Mouse (Mus musculus) adrenal gland, adult 18-20 months (tissue): ENCODE results near the gene Gm6408. TPM values are rescaled to one million over a fixed set of nuclear protein-coding genes. Genes with fewer than 3 reads are reported as not detected.
"Not testable (repeated sequence)": the region's sequence is repeated elsewhere in the genome, so short reads cannot be mapped to it uniquely, and the experiment has no call there.

Experiments
- DNase-seq, 2 experiments: peaks; one replicate each; pipeline ENCODE4 v3.0.0; 2021 to 2022; ENCODE audit warnings: low spot score in 2 of 2
- long read RNA-seq, 2 experiments: library from polyadenylated mRNA; stranded (forward); transcript quantifications; one replicate each; pipeline ENCODE4 v2.0.0; 2021
- total RNA-seq, 2 experiments: library from RNA; stranded (reverse); gene quantifications; 1 replicate in 1 of 2; 2 replicates in 1 of 2; pipeline ENCODE4 v1.2.3; 2021

The Gm6408 gene
- not detected for total RNA-seq
- long read RNA-seq, experiment 1, result 0 reads
- long read RNA-seq, experiment 2, result 0 reads

DNA sequence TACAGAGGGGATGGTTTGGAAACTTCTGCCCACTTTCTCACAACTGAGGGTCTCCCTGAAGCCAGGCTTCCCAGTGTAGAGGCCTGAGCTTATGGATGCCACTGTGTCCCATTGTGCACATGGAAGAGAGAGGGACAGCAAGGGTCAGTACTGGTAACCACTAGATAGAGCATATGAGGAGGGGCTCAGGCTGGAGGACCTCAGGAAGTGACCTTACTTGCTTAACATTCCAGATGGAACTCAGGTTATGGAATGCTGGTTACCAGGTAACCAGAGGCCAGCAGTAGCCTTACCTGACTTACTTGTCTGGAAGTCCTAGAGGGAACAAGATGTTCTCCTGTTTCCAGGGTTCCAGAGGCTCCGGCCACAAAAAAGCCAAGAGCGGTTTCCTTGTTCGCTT lies at the start of gene Gm6408:
Gene Gm6408, plus strand, starts transcription at position 301 of the 400 bp plus-strand sequence.
- not testable (repeated sequence) for DNase-seq

DNA sequence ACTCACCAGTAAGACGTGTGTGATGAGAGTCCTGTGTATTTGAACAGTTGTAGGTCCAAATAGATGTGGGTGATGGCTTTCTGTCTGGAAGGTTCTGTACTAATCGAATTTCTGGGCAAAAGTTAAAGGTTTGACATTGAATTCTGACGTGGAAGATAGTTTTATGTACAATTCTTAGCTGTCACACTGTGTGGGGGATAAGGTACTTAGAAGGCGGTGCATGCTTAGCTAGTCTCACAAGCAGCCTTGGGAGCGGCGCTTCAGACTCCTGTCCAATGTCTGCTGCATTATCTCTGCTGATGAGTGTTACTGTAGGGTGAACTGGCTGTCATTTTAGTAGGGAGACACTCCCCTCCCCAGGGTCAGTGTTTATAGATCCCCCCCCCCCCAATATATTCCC lies 49.3 kb upstream of the Gm6408 start:
- DNase-seq, result no peak

GRCm38 (mm10) chr5:146435316-146435715 lies 46.4 kb upstream of the Gm6408 start:
- DNase-seq, result no peak

DNA sequence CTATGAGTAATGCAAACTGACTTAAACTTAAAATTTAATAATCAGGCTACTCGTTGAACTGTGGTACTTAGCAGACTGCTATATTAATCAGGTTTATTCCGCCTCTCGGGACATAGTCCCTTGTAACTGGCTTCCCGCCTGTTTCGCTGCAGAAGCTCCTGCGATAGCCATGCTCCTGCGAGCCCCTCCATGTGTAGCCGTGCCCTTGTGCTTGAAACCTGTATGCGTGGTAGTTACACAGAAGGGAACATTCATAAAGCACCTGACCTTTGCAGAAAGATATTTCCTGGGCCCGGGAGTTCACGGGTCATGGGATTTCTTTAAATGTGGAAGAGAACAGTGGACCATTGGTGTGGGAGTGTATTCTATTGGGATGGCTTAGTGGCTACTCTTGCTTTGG lies 45.0 kb upstream of the Gm6408 start:
- DNase-seq, result no peak

DNA sequence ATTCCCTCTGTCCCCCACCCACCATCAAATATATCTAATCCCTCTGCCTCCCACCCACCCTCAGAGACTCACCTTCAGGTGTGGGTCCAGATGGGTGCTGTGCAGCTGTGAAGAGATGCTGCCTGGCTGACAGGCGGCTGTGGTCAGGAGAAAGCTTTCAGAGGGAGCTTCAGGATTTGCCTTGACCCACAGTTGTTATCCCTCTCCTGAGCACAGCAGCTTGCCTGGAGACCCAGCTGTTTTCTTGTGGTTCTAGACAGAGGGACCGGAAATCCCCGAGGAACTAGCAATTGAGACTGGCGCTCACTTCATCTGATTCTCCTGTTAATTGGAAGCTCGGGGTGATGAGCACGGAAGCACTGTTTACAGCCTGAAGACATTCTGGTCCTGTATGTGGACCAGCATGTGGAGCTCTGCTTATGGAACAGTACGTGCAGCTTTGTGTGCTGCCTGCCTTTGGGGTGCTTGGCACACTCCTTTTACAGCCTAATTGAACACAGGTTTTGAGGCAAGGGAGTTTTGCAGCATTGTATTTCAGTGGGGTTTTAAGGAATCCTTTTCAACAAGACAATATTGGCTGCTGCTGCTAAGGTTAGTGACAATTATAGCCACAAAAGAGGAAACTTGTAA lies 42.5 kb upstream of the Gm6408 start:
- DNase-seq, result no peak

DNA sequence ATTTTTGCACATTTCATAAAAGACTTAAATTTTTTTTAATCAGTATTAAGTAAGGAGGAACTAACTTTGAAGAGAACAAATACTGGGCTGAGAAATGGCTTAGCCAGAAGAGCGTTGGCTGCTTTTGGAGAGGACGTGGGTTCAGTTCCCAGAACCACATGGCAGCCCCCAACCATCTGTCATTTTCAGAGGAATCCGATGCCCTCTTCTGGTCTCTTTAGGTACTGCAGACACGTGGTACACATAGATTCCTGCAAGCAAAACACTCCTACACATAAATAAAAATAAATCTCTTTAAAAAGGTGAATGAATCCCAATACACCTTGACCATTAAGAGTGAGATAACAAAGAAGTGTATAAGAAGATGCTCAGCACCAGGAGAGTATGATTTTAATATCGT lies 41.5 kb upstream of the Gm6408 start:
- DNase-seq, result no peak

- DNase-seq, result no peak
These were observed 39.0 kb upstream of the Gm6408 start for GRCm38 (mm10) chr5:146442767-146443166.

GRCm38 (mm10) chr5:146446633-146447032 lies 35.1 kb upstream of the Gm6408 start:
- DNase-seq, result no peak

- no peak for DNase-seq
These were observed 30.0 kb upstream of the Gm6408 start for GRCm38 (mm10) chr5:146451592-146452254.

- no peak for DNase-seq
These were observed 28.2 kb upstream of the Gm6408 start for GRCm38 (mm10) chr5:146453556-146453955.

GRCm38 (mm10) chr5:146461612-146462011 lies 20.2 kb upstream of the Gm6408 start:
- DNase-seq, result no peak

DNA sequence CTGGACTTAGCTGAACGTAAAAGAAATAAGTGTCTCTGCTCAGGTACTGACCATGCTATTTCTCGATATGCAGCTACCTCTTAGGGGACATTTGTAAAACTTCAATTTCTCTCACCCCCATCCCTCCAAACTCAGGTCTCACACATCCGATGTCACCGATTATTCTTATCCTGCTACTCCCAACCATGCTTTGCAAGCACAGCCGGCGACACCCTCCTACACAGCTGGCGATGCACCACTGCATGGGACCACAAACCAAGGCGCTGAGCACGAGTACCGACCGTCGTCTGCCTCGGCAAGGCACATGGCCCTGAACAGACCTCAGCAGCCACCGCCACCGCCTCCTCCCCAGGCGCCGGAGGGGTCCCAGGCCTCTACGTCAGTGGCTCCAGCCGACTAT lies 15.1 kb upstream of the Gm6408 start:
- no peak for DNase-seq

DNA sequence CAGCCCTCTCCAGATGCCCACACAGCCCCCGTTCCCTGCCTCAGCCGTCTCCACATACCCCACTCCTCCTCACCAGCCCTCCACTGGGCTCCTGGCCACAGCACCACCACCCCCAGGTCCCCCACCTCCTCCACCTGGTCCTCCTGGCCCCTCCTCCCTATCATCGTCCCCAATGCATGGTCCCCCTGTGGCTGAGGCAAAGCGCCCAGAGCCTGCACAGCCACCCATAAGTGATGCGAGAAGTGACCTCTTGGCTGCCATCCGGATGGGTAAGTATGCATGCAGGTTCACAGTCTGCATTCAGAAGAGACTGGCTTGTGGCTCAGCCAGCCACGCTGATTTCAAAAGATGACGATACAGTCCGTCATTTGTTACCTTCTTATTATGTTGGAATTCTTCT lies 13.5 kb upstream of the Gm6408 start:
- DNase-seq, result no peak

DNA sequence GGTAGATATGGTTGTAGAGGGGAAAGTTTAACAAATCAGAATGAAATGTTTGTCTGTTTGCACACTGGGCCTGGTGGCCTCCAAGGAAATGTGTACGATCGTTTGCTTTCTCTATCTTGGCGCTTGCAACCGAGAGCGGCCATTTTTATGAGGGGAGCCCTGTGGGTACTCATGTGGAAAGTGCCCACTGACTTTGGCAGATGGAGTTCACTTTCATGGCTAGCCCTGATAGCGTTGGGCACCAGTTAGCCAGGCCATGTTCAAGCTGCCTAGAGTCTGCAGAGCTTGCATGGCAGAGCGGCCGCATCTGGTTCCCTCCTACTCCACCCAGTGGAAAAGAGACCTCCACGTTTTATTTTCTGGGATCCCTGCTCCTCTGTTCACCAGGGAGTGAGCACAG lies 10.9 kb upstream of the Gm6408 start:
- no peak for DNase-seq

DNA sequence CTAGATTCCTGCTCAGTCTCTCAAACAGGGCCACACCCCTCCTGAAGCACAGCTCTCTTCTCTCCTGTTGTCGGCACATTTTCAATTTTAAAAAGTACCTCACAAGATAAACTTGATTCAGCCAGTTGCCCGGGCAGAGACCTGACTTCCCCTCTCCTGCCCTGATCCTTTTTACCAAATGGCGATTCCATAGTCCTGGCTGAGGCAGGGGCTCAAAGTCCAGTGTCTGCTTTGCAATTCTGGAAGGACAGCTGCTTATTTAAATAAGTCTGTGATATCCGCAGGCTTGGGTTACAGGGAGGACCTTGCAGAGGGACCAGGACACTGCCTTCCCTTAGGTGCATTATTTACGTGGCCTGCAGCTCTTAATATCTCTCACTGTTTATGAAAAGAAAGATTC lies 10.5 kb upstream of the Gm6408 start:
- no peak for DNase-seq

DNA sequence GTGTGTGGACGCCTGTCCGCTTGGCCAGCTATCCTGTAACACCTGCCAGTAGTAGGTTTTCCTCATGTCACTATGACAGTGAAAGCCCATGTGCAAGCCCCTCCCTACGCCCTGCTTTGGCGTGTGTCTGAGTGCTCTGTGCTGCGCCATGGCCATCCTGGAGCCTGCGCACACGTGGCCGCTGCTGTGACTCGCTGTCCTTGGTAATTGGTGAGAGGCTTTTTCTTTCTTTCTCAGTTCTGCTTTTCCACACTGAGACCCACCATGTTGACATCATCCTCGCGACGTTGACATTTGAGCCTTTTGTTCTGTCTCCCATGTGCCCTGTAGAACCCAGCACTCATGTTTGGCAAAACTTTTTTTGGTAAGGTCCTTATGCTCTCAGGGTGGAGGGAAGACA lies 9.9 kb upstream of the Gm6408 start:
- peak; percentile 20 to 25 for DNase-seq

GRCm38 (mm10) chr5:146479564-146479963 lies 2.2 kb upstream of the Gm6408 start:
- DNase-seq, result peak; percentile 19 to 30

DNA sequence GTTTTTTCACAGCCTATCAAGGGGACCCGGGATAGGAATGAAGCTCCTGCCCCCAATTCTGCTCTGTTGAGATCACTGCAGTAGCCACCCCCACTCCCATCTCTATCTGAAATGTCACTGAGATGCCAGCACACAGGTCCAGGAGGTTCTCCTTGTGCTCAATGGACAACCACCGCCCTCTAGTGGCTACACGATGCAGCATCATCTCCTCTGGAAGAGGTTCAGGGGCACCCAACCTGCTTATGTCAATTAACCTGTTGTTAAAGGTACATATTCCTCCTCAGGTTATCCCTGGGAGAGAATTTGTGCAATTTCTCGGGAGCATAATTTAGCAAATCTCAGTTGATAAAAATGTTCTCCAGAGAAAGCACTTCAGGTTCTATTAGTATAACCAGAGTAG lies 7.2 kb downstream of the Gm6408 start:
- DNase-seq, result peak in 1 of 2 experiments; percentile 21

DNA sequence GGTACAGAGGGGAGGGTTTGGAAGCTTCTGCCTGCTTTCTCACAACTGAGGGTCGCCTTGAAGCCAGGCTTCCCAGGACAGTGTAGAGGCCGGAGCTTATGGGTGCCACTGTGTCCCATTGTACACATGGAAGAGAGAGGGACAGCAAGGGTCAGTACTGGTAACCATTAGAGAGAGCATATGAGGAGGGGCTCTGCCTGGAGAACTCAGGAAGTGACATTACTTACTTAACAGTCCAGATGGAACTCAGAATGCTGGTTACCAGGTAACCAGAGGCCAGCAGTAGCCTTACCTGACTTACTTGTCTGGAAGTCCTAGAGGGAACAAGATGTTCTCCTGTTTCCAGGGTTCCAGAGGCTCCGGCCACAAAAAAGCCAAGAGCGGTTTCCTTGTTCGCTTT lies 9.3 kb downstream of the Gm6408 start, which contains the start of gene Gm6370:
Gene Gm6370, plus strand, starts transcription at position 301 of the 400 bp plus-strand sequence.
- not testable (repeated sequence) for DNase-seq

- not testable (repeated sequence) for DNase-seq
These were observed 20.3 kb downstream of the Gm6408 start, which contains the start of gene 4930449I24Rik for GRCm38 (mm10) chr5:146502099-146502498. Gene 4930449I24Rik, plus strand, starts transcription at chr5:146502399.

DNA sequence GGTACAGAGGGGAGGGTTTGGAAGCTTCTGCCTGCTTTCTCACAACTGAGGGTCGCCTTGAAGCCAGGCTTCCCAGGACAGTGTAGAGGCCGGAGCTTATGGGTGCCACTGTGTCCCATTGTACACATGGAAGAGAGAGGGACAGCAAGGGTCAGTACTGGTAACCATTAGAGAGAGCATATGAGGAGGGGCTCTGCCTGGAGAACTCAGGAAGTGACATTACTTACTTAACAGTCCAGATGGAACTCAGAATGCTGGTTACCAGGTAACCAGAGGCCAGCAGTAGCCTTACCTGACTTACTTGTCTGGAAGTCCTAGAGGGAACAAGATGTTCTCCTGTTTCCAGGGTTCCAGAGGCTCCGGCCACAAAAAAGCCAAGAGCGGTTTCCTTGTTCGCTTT lies 32.1 kb downstream of the Gm6408 start, which contains the start of gene Gm3402:
Gene Gm3402, plus strand, starts transcription at position 301 of the 400 bp plus-strand sequence.
- DNase-seq, result not testable (repeated sequence)

DNA sequence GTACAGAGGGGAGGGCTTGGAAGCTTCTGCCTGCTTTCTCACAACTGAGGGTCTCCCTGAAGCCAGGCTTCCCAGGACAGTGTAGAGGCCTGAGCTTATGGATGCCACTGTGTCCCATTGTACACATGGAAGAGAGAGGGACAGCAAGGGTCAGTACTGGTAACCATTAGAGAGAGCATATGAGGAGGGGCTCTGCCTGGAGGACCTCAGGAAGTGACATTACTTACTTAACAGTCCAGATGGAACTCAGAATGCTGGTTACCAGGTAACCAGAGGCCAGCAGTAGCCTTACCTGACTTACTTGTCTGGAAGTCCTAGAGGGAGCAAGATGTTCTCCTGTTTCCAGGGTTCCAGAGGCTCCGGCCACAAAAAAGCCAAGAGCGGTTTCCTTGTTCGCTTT lies 43.7 kb downstream of the Gm6408 start, which contains the start of gene Gm3404:
Gene Gm3404, plus strand, starts transcription at position 301 of the 400 bp plus-strand sequence.
- not testable (repeated sequence) for DNase-seq
